Mouse (Mus musculus): ENCODE data around the gene Ubash3b.

Gene Ubash3b

DNA sequence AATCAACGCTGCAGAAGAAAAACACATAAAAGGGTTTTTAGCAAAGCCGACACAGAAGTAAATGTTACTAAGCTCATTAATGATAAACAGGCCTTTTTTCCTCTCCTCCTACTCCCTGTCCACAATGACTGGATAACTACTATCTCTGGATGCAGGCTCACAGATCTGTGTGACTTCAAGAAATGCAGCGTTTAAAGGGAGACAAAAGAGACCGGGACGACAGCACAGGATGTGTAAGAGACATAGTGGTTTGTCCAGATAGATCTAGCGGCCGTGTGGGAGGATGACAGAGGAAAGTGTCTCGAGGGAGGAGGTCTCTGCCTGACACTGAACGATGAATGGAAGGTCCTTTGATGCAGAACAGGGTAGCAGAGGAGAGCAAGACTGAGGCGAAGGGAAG lies 5.4 kb upstream of the Ubash3b start:
- DNase-seq (ENCODE audit: low spot score) = no peak

GRCm38 (mm10) chr9:41162363-41162762 lies 866 bp upstream of the Ubash3b start:
- no peak for DNase-seq (ENCODE audit: low spot score)

DNA sequence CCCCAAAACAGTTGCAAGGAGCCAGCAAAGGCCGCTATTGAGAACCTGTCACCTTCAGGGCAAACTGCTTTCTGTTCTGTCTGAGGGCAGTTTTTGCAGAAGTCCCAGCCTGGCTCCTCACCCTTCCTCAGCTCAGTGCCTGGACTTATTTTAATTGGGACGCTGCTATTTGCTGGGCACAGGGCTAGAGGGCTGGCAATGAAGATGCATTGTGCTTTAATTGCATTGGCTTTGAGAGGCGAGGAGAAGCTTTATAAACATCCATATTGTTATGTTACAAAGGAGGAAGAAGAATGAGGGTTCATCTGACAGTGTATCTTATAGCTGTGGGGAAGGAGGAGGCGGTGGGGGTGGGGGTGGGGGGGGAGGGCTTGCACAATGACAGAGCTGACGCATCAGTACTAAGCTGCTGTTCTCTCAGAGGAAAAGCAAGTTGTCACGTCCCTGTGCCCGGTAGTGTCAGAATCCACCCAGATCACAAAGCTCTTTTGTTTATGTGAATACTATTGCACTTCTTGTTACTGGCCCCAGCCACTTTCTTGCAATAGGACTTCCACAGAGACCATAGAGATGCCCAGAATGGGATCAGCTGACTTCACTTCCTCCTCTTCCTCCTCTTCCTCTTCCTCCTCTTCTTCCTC lies 841 bp downstream of the Ubash3b start:
- no peak for DNase-seq (ENCODE audit: low spot score)

- no peak for DNase-seq (ENCODE audit: low spot score)
These were observed 2.3 kb downstream of the Ubash3b start for GRCm38 (mm10) chr9:41159223-41159622.

GRCm38 (mm10) chr9:41157872-41158567 lies 3.5 kb downstream of the Ubash3b start:
- no peak for DNase-seq (ENCODE audit: low spot score)

DNA sequence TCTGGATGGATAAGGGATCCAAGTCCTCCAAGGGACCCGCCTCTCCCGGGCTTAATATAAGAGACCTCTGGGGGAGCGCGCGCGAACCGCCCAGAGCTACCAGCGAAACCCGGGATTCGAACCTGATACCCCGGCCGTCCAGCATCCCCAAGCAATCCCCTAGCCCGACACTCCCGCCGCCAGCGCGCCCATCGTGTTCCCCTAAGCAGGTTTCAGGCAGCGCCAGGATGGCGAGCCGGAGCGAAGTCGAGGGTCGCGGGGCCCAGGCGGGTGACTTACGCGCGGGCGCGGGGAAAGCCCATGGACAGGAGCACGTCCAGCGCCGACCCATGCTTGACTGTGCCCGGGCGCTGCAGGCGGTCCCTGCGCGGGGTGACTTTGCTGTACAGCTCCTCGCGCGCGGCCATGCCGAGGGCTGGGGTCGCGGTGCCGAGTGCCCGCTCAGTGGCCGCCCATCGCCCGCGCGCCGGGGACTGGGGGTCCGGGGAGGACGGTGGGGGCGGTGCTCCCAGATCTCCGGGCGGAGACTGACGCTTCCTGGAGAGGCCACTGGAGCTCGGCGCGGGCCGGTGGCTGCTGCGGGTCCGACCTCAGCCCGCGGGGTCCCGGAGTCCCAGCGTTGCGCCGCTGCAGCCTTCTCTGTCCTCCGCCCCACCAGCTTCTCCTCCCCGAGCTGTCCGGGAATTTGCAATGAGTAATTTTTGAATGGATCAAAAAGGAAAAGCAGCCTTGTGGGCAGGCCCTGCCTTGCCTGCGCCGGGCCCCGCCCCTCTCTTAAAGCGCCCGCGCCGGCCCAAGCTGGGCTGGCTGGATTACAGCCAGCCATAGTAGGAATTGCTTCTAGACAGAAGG lies 4.3 kb downstream of the Ubash3b start:
- peak; percentile 76 for DNase-seq (ENCODE audit: low spot score)

DNA sequence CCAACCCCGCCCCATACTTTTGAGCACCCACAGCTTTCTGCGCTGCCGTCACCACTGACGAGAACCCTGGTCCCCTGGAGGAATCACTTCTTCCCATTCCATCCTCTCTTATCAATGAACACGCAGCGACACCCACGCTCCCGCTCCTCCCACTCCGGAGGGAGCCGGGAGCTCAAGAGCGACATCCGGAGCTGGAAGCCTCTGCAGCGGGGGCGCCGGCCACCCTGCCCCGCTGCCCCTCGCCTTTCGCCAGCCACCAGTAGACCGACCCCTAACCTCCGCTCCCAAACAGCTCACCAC lies 4.8 kb downstream of the Ubash3b start:
- DNase-seq (ENCODE audit: low spot score) = peak; percentile 47

DNA sequence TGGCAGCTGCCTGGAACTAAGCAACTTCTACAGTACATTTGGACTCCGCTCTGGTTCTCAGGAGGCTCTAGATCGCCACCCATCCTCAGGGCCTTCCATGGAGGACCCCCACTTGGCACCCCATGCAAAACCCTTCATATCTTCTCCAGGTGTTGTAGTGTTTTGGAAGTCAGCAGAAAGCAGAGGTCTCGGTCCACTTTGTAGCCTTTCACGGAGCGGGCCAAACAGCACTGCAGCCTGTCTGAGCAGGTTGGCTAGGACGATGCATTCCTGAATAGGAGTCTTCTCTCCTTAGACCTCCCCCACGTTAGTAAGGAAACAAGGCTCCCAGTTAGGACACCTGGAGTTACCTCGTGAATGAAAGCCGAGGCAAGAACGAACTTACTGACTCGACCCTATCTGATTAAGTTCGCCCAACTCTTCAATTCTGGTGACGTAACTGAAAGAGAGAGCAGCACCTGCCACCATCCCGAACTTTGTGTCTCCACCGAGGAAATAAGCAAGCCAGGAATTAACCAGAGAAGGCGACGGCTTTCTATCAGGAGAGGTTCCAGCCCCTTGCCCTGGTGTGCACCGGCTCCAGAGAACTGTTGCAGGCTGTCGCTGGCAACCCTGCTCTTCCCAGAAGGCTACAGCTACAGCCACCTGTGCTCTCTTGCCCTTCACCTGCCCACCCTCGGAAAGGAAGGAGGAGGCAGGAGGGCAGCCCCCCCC lies 5.3 kb downstream of the Ubash3b start:
- DNase-seq (ENCODE audit: low spot score) = no peak

- no peak for DNase-seq (ENCODE audit: low spot score)
These were observed 7.5 kb downstream of the Ubash3b start for GRCm38 (mm10) chr9:41153979-41154378.

- DNase-seq (ENCODE audit: low spot score) = no peak
These were observed 8.4 kb downstream of the Ubash3b start for GRCm38 (mm10) chr9:41153050-41153449.

- DNase-seq (ENCODE audit: low spot score) = no peak
These were observed 10.0 kb downstream of the Ubash3b start for GRCm38 (mm10) chr9:41151491-41151890.

DNA sequence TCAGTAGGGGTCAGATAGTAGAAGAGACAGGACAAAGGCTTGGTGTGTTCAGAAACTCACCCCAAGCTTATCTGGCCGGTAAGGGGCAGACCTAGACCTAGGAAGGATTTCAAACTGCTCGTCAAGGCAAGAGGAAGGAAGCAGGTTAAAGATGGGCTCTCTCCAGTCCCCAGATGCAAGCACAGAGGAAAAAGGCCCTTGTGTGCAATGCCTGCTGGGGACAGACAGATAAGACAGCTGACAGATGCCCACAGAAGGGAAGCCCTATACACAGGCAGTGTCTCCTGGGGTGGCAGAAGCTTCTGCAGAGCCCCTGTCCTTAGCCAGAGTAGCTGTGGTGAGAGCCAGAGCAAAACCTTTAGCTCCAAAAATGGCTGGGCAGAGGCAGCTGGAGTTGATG lies 11.6 kb downstream of the Ubash3b start:
- DNase-seq (ENCODE audit: low spot score) = no peak

GRCm38 (mm10) chr9:41149079-41149676 lies 12.3 kb downstream of the Ubash3b start:
- DNase-seq (ENCODE audit: low spot score) = no peak

GRCm38 (mm10) chr9:41148600-41148999 lies 12.9 kb downstream of the Ubash3b start:
- no peak for DNase-seq (ENCODE audit: low spot score)

DNA sequence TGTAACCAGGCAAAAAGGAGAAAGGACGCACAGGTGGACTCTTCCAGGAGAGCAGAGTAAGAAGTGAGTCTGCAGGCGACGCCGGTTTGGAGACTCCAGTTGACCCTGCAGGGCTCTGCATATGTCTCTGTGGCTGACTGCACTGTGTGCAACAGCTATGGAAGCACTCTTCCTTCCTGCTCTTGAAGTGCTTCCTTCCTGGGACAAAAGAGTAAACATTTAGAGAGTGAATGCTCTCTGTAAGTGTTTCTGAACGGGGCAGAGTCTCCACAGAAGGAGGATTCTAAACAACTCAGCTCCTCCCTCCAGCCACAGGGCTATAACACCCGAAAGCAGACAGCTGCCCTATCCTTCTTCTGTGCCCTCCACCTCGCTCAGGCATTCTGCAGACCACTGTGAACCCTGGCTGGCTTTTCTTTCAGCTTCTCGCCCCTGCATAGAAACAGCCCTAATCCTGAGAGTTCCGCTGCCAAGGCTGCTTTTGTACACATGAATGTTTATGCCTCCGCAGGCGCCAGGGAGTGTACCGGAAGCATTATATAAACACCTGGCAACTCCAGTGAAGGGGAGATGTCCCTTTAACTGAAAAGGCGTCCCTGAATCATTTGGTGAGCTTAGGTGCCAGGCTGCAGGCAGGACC lies 14.2 kb downstream of the Ubash3b start:
- no peak for DNase-seq (ENCODE audit: low spot score)

GRCm38 (mm10) chr9:41143825-41144224 lies 17.7 kb downstream of the Ubash3b start:
- no peak for DNase-seq (ENCODE audit: low spot score)

- DNase-seq (ENCODE audit: low spot score) = no peak
These were observed 18.4 kb downstream of the Ubash3b start for GRCm38 (mm10) chr9:41143115-41143514.

DNA sequence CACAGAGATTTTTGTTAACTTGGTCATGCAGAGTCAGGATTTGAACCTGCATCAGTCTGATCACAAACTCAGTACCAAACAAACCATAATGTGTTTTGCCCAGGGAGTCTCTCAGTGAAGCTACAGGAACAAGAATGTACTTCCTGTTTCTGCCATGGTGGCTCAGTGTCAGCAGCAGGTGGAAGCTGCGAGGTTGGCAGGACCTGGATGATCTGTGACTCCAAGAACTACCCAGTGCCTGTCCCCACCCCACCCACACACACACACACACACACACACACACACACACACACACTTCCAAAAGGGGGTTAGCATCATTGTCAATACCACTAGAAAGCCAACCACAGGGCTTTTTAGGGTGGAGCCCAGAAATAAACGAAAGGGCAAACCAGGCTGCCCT lies 20.5 kb downstream of the Ubash3b start:
- DNase-seq (ENCODE audit: low spot score) = no peak

GRCm38 (mm10) chr9:41138987-41139808 lies 22.3 kb downstream of the Ubash3b start:
- DNase-seq (ENCODE audit: low spot score) = no peak

GRCm38 (mm10) chr9:41136691-41137467 lies 24.6 kb downstream of the Ubash3b start:
- no peak for DNase-seq (ENCODE audit: low spot score)

All from testis, postnatal 10 days (tissue).